Mouse (Mus musculus): ENCODE measurements around the gene Lrrc8c. TPM values are rescaled to one million over a fixed set of nuclear protein-coding genes. Genes with fewer than 3 reads are reported as not detected.

The Lrrc8c gene
- 16.4 and 19.3 TPM in 2 replicates for polyA plus RNA-seq (2015; fragmentation: Nextera tagmentation; extraction: Ambion mirVana)

- Histone ChIP-seq H3K4me1 (replicated peaks) (peaks cover 24% of the 10 kb centered on the region), H3K27me3 (no peaks in the 10 kb centered on the region), H3K4me3 (peak within 1 kb of the TSS; percentile 85), H3K4me2 (peak within 1 kb of the TSS; percentile 90), H3K9me3 (no peaks in the 10 kb centered on the region), H3K9ac (peak within 1 kb of the TSS; percentile 86), H3K36me3 (no peaks in the 10 kb centered on the region), H3K27ac (replicated peaks) (peak within 1 kb of the TSS; percentile 85)
- under 1% methylated on average over 85 of the region's 93 CpGs for WGBS
- ATAC-seq (ENCODE audit: low FRiP score, low read depth) = peak; percentile 91
Observed at GRCm38 (mm10) chr5:105519096-105519975, at the start of gene Lrrc8c. TSS of gene Lrrc8c (plus strand) at chr5:105519388.

GRCm38 (mm10) chr5:105472983-105473705 is 46.0 kb upstream of the Lrrc8c start:
- 72% methylated on average over 5 of the region's 5 CpGs for WGBS
- H3K4me3 ChIP-seq = no peak overlapping the region

GRCm38 (mm10) chr5:105477527-105477926 is 41.7 kb upstream of the Lrrc8c start:
- 89% methylated on average over 9 of the region's 9 CpGs for WGBS
- H3K36me3 ChIP-seq = peaks cover 36% of the 10 kb centered on the region
- H3K4me3 ChIP-seq = no peak overlapping the region
- no peak for ATAC-seq (ENCODE audit: low FRiP score, low read depth)
- no peaks in the 10 kb centered on the region for H3K9me3 ChIP-seq
- H3K4me2 ChIP-seq = no peak overlapping the region
- no peak overlapping the region for H3K9ac ChIP-seq
- no peak overlapping the region for H3K27ac ChIP-seq (replicated peaks)
- no peaks in the 10 kb centered on the region for H3K27me3 ChIP-seq
- no peaks in the 10 kb centered on the region for H3K4me1 ChIP-seq (replicated peaks)

More at GRCm38 (mm10) chr5:105472983-105473705, 46.0 kb upstream of the Lrrc8c start:
- ATAC-seq (ENCODE audit: low FRiP score, low read depth) = no peak
- Histone ChIP-seq H3K9ac (no peak overlapping the region), H3K9me3 (no peaks in the 10 kb centered on the region), H3K4me1 (replicated peaks) (no peaks in the 10 kb centered on the region), H3K27ac (replicated peaks) (no peak overlapping the region), H3K4me2 (no peak overlapping the region), H3K27me3 (no peaks in the 10 kb centered on the region), H3K36me3 (peaks cover 7% of the 10 kb centered on the region)

- no peak overlapping the region for H3K4me2 ChIP-seq
- H3K27me3 ChIP-seq = no peaks in the 10 kb centered on the region
- H3K36me3 ChIP-seq = peaks cover 36% of the 10 kb centered on the region
- WGBS = 87% methylated on average over 13 of the region's 13 CpGs
- no peak for ATAC-seq (ENCODE audit: low FRiP score, low read depth)
- no peaks in the 10 kb centered on the region for H3K9me3 ChIP-seq
- no peak overlapping the region for H3K9ac ChIP-seq
- 0 out of 2 replicates have a peak, but pooled peaks cover 8% of the 10 kb centered on the region for H3K4me1 ChIP-seq (replicated peaks)
- H3K4me3 ChIP-seq = no peak overlapping the region
- H3K27ac ChIP-seq (replicated peaks) = no peak overlapping the region
Observed at GRCm38 (mm10) chr5:105479673-105480072, 39.5 kb upstream of the Lrrc8c start.

- ATAC-seq (ENCODE audit: low FRiP score, low read depth) = no peak
- no peak overlapping the region for H3K4me3 ChIP-seq
- WGBS = 96% methylated on average over 17 of the region's 17 CpGs
- H3K9ac ChIP-seq = no peak overlapping the region
- no peak overlapping the region for H3K4me2 ChIP-seq
- 0 out of 2 replicates have a peak, but pooled peaks cover 8% of the 10 kb centered on the region for H3K4me1 ChIP-seq (replicated peaks)
- H3K9me3 ChIP-seq = no peaks in the 10 kb centered on the region
- H3K27me3 ChIP-seq = no peaks in the 10 kb centered on the region
- no peak overlapping the region for H3K27ac ChIP-seq (replicated peaks)
- H3K36me3 ChIP-seq = peaks cover 36% of the 10 kb centered on the region
Observed at GRCm38 (mm10) chr5:105480561-105480960, 38.6 kb upstream of the Lrrc8c start.

GRCm38 (mm10) chr5:105483632-105484031 is 35.6 kb upstream of the Lrrc8c start:
- Histone ChIP-seq H3K27me3 (no peaks in the 10 kb centered on the region), H3K9ac (no peak overlapping the region), H3K4me1 (replicated peaks) (0 out of 2 replicates have a peak, but pooled peaks cover 8% of the 10 kb centered on the region), H3K4me2 (no peak overlapping the region), H3K36me3 (peaks cover 42% of the 10 kb centered on the region), H3K9me3 (no peaks in the 10 kb centered on the region), H3K27ac (replicated peaks) (no peak overlapping the region), H3K4me3 (no peak overlapping the region)
- WGBS = 94% methylated on average over 2 of the region's 2 CpGs
- no peak for ATAC-seq (ENCODE audit: low FRiP score, low read depth)

GRCm38 (mm10) chr5:105484247-105484646 is 34.9 kb upstream of the Lrrc8c start:
- Histone ChIP-seq H3K9ac (no peak overlapping the region), H3K4me3 (no peak overlapping the region), H3K36me3 (peaks cover 42% of the 10 kb centered on the region), H3K27me3 (no peaks in the 10 kb centered on the region), H3K27ac (replicated peaks) (no peak overlapping the region), H3K4me2 (no peak overlapping the region), H3K9me3 (no peaks in the 10 kb centered on the region), H3K4me1 (replicated peaks) (0 out of 2 replicates have a peak, but pooled peaks cover 8% of the 10 kb centered on the region)
- 74% methylated on average over 6 of the region's 6 CpGs for WGBS
- peak; percentile 47; the same call in 1 of the 2 replicates for ATAC-seq (ENCODE audit: low FRiP score, low read depth)

GRCm38 (mm10) chr5:105484891-105485290 is 34.3 kb upstream of the Lrrc8c start:
- H3K4me3 ChIP-seq = no peak overlapping the region
- H3K27ac ChIP-seq (replicated peaks) = no peak overlapping the region
- ATAC-seq (ENCODE audit: low FRiP score, low read depth) = no peak
- H3K36me3 ChIP-seq = peaks cover 38% of the 10 kb centered on the region
- no peak overlapping the region for H3K4me2 ChIP-seq
- H3K4me1 ChIP-seq (replicated peaks) = 0 out of 2 replicates have a peak, but pooled peaks cover 8% of the 10 kb centered on the region
- H3K9ac ChIP-seq = no peak overlapping the region
- WGBS = 91% methylated on average over 14 of the region's 14 CpGs
- H3K27me3 ChIP-seq = no peaks in the 10 kb centered on the region
- H3K9me3 ChIP-seq = no peaks in the 10 kb centered on the region

GRCm38 (mm10) chr5:105490211-105490610 is 29.0 kb upstream of the Lrrc8c start:
- Histone ChIP-seq H3K4me1 (replicated peaks) (peaks cover 25% of the 10 kb centered on the region), H3K4me3 (no peak overlapping the region), H3K9ac (no peak overlapping the region), H3K27ac (replicated peaks) (no peak overlapping the region), H3K4me2 (no peak overlapping the region), H3K9me3 (no peaks in the 10 kb centered on the region), H3K36me3 (peaks cover 17% of the 10 kb centered on the region), H3K27me3 (no peaks in the 10 kb centered on the region; the same call in 1 of the 2 replicates)
- no peak for ATAC-seq (ENCODE audit: low FRiP score, low read depth)
- 87% methylated on average over 5 of the region's 5 CpGs for WGBS

GRCm38 (mm10) chr5:105491389-105491788 is 27.8 kb upstream of the Lrrc8c start:
- Histone ChIP-seq H3K4me1 (replicated peaks) (peaks cover 33% of the 10 kb centered on the region), H3K27ac (replicated peaks) (no peak overlapping the region), H3K36me3 (peaks cover 12% of the 10 kb centered on the region), H3K4me3 (no peak overlapping the region), H3K9ac (no peak overlapping the region), H3K9me3 (no peaks in the 10 kb centered on the region), H3K27me3 (no peaks in the 10 kb centered on the region; the same call in 1 of the 2 replicates), H3K4me2 (no peak overlapping the region)
- WGBS = 58% methylated on average over 4 of the region's 4 CpGs
- peak; percentile 55 for ATAC-seq (ENCODE audit: low FRiP score, low read depth)

GRCm38 (mm10) chr5:105492367-105493246 is 26.6 kb upstream of the Lrrc8c start:
- H3K9me3 ChIP-seq = no peaks in the 10 kb centered on the region

More at GRCm38 (mm10) chr5:105492367-105493246, 26.6 kb upstream of the Lrrc8c start:
- Histone ChIP-seq H3K4me2 (no peak overlapping the region), H3K4me3 (no peak overlapping the region), H3K9ac (no peak overlapping the region), H3K36me3 (peaks cover 5% of the 10 kb centered on the region; the same call in 1 of the 2 replicates), H3K27me3 (no peaks in the 10 kb centered on the region; the same call in 1 of the 2 replicates), H3K4me1 (replicated peaks) (peaks cover 33% of the 10 kb centered on the region), H3K27ac (replicated peaks) (0 out of 2 replicates have a peak overlapping the region, but pooled peaks have one; percentile 20)
- ATAC-seq (ENCODE audit: low FRiP score, low read depth) = peak; percentile 18; the same call in 1 of the 2 replicates
- 33% methylated on average over 10 of the region's 10 CpGs for WGBS
